Mouse (Mus musculus) yolk sac, embryonic 10.5 days (tissue): ENCODE measurements at regions not wholly inside any gene's neighbourhood (a gene's known extent, or its start where the extent isn't known, plus 50 kb on each side); places are given as distances from the start of the nearest gene placed in this dataset.

Experiments
- DNase-seq: peaks from one replicate; pipeline ENCODE4 v3.0.0-alpha.2; 2017; ENCODE audit warnings: low spot score

DNA sequence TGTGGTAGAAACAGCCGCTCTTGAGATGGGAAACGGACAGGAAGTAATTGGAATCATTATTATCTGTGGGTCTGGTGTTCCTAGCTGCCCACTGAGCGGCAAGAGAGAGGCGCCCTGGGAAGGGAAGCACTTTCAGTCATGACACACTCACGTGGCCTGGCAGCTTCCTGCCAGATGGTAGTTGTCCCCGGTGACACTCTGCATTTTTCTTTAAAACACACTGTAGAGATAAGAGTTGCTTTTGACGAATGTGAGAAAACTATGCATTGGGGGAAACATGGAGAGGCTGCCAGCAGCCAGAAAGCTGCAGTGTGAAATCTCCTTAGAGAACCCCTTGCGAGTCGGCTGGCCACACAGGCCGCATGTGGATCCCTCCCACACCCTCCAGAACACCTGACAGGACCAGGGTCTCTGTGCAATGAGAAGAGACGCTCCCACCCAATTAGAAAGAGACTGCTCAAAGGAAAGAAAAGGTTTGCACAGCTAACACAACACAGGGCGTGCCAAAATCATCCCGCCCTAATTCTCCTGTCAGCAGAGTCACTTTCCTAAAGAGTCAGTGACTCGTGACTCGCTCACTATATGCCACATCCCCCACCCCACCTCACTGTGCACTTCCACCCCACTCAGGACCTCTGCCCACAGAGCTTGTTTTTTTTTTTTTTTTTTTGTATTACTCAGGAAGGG lies 194.0 kb upstream of the Map3k1 start:
- no peak for DNase-seq

- no peak for DNase-seq
Measured at GRCm38 (mm10) chr13:112003445-112003844, 194.7 kb upstream of the Map3k1 start.

- no peak for DNase-seq
Measured at GRCm38 (mm10) chr13:112004126-112004525, 195.3 kb upstream of the Map3k1 start.

DNA sequence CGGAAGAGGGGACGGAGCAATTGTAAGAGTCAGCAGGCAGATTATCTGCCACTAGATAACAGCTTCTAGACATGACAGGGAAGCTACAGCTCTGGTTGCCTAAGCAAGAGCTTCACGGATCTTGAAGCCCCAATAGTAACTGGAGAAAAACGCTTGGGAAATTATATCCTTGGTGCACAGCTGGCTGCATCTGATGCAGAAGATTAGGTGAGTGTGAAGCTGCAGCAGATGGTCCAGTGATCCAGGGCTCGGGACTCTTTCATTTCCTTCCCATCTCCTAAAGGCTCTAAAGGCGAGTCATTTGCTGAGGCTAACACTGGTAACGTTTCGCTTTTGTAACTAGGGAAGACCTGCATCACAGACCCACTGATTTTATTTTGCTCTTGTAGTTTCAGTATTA lies 196.6 kb upstream of the Map3k1 start:
- no peak for DNase-seq

DNA sequence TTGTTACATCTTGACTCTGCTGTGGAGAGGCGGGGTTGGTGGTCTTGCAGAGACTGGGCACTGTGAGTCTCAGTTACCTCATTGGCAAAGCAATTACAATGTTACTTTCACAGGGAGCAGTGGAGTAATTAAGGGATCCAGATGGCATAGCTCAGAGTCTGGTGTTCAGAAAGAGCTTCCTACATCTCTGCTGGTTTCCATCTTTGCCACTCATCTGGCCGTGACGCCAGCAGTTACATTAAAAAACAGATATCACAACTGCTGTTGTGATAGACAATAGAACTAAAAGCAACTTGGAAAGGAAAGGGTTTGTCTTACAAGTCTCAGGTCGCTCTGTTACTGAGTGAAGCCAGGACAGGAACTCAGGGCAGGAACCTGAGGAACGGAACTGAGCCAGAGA lies 200.0 kb upstream of the Map3k1 start:
- DNase-seq = no peak

GRCm38 (mm10) chr13:112009288-112009687 lies 200.5 kb upstream of the Map3k1 start:
- DNase-seq = no peak

GRCm38 (mm10) chr13:112010464-112010863 lies 201.7 kb upstream of the Map3k1 start:
- no peak for DNase-seq

GRCm38 (mm10) chr13:112012640-112013039 lies 203.8 kb upstream of the Map3k1 start:
- DNase-seq = no peak

DNA sequence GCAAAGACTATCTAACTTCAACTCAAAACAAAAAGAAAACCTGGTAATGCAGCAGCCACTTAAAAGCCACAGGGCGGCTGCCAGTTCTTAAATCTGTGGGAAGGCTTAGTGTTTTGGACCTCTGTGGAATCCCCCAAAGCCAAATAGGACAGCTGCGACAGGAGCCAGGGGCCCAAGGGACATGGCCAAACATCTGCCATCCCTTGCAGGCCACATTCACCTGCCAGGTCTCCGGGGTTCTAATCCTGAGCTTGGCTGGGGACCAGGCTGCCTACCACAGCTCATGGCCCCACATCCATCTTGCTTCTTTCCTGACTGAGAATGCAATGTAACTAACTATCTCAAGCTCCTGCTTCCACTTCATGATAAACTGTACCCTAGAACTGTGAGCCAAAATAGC lies 206.3 kb upstream of the Map3k1 start:
- DNase-seq = no peak

- no peak for DNase-seq
Measured at GRCm38 (mm10) chr13:112016280-112016679, 207.5 kb upstream of the Map3k1 start.

DNA sequence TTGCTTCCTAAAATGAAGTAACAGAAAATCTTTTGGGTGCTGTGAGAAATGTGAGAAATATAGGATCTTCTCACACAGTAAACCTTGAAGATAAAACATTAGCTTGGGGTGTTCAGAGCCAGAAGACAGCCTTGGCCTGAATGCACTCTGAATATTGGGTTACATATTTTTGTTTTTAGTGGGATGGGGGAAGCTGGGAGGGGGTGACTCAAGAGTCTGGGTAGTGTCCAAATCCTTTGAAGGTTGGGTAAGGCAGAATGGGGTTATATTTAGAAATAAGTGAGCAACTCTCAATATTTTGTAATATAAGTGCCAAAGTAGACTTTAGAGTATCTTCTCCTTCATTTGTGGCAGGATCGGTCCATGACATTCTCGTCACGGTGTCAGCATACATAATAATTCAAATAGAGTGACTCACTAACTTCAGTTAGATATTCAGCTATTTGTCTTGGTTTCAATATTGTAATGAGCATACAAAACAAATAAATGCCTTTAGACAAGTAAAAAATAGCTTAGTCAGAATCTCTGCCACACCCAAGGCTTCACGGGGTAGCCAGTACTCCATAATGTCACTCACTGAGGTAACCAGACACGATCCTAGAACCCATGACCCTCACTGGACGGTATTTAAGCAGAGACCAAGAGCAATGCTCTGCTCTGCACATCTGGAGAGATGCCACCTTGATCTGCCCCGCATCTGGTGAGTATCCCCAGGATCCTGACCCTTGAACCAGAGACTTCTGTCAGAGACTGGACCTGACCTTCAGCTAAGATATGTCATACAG lies 209.9 kb upstream of the Map3k1 start:
- no peak for DNase-seq

DNA sequence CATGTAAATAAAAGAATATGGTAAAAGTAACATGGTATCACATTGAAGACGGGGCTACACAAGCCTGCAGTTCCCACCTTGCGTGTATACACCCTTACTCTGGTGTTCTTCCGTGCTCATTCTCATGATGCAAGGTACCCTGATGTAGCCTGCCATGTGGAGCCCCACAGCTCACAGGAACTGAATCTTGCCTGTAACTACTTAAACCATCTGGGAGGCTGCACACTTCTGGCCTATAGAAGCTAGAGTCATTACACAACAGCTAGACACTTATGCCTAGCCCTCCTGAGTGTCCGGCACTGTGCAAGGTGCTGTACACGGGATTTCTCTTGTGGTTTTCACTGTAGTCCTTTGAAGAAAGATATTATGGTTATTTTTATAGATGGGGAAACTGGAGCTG lies 210.8 kb upstream of the Map3k1 start:
- no peak for DNase-seq

GRCm38 (mm10) chr13:112023171-112023570 lies 214.4 kb upstream of the Map3k1 start:
- DNase-seq = no peak

DNA sequence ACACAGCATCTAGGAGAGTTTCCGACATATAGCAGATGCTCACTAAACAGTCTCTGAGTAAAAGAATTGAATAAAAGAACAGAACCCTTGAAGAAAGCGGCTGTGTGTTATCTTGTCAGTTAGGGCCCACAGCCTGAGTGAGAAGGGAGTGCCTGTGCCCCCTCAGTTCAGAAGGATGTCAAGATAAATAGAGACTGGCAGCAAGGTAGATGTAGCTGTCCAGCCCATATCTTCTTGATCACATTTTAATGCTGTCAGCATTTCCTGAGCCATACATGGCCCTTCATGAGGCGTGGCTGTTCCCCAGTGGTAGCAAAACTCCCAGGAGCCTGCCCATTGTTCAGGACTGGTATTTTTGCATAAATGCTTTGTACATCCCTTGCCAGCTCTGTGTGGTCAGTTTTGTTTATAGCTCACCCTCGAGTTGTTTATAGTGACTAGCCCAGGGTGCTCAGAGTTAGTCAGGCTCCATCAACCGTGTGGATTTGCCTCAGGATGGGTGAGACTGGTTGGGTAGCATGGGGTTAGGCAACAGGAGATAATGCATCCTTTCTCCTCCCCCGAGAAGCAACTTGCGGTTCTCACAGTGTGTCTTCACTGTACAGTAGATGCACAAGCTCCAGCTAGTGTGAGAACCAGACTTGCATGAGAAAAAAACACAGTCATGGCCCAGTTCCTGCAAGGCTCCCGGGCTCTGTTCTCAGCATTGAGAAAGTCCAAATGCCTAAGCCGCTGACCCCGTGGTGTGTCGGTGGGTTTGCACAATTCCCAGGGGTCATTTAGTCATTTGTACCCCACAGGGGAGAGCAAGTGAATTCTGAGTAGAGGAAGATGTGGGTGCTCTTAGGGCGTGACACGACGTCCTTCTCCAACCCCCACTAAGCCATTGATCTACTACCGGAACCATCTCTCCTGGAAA lies 216.1 kb upstream of the Map3k1 start:
- no peak for DNase-seq

- no peak for DNase-seq
Measured at GRCm38 (mm10) chr13:112025586-112025950, 216.8 kb upstream of the Map3k1 start.

- DNase-seq = no peak
Measured at GRCm38 (mm10) chr13:112027736-112028135, 218.9 kb upstream of the Map3k1 start.

- no peak for DNase-seq
Measured at GRCm38 (mm10) chr13:112031061-112031460, 222.3 kb upstream of the Map3k1 start.

- DNase-seq = no peak
Measured at GRCm38 (mm10) chr13:112031631-112032320, 223.0 kb upstream of the Map3k1 start.

DNA sequence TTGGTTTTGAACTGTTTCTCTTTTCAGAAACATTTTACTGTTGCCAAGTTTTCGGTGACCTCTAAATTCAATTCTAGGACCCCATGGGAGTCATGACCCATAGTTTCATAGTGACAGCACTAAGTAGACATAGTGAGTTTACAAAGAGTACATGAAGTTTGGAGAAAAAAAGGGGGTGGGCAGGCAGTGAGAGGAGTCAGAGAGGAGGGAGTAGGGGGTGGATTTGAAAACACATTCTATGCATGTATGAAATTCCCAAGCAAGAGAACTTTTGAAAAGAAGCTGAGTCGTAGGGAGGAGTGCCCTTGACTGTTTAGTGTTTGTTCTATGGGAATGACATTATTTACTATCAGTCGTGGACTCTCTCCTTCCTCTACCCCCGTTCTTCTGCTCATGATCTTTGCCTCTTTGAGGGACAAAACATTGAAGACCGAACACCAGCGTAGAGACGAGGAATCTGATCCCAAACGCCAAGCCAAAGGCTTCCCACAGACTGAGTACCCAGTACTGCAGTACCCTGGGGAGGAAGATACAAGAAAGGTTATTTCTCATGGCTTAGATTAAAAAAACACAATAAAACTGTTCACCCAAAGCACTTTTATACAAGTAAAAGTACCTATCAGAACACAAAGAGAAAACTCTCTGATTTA lies 229.1 kb upstream of the Map3k1 start:
- no peak for DNase-seq

DNA sequence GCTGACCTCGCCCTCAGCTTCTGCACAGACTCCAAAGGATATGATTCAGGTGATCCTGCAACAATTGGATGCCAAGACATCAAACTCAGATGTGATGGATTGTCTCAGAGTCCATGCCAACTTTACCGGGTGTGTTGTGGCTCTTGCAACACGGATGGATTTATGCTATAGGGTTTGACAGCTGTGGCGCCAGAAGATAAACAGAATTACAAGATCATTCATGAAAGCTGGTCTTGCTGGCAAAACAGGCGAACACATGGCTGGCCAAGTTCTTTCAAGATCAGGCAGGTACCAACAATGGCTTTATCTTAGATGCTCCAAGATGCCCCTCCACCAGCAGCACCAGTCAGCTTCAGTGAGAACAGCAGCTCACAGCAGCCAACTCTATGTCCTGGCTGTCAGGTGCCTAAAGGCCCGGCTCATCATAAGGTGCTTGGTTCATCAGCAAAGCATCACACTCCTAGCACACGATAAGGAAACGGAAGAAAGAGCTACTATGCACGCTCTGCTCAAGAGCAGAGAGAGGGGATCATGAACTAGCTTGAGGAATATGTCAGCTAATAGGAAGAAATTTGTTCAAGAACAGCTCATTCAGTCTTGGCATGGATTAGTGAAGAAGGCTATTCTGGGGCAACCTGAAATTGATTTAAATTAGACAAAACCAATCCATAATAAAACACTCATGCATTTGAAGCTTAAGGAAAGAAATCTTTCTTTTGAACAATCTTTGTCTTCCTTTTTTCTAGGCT lies 229.9 kb upstream of the Map3k1 start:
- DNase-seq = no peak
